Mouse (Mus musculus) kidney, adult 2 months (tissue): ENCODE data around the gene Gmcl1. TPM values are rescaled to one million over a fixed set of nuclear protein-coding genes. Genes with fewer than 3 reads are reported as not detected.
A peak's percentile ranks its signal among the peaks of the same experiment; 100 is the strongest.

Source experiments
- DNase-seq: peaks from one replicate; pipeline ENCODE4 v3.0.0; 2021
- H3K27ac ChIP-seq: fragments of 200-500 bp; 2 replicates; pipeline ENCODE4 v1.5.1; 2012; ENCODE audit warnings: low read depth, low read length, control low read depth, inconsistent platforms; ENCODE audit not compliant: insufficient read depth
- H3K27me3 ChIP-seq: fragments of 200-500 bp; replicated peaks from 2 replicates; pipeline ENCODE4 v1.6.1; 2012; ENCODE audit warnings: mild to moderate bottlenecking, moderate library complexity, low read length, inconsistent platforms; ENCODE audit not compliant: control insufficient read depth, insufficient read depth
- H3K36me3 ChIP-seq: fragments of 200-500 bp; 2 replicates; pipeline ENCODE4 v1.6.1; 2012; ENCODE audit warnings: mild to moderate bottlenecking, moderate library complexity, low read length, inconsistent platforms; ENCODE audit not compliant: control insufficient read depth, insufficient read depth
- H3K4me1 ChIP-seq: fragments of 200-500 bp; 2 replicates; pipeline ENCODE4 v1.6.1; 2011; ENCODE audit warnings: low read length; ENCODE audit not compliant: control insufficient read depth, insufficient read depth
- H3K4me3 ChIP-seq: fragments of 200-500 bp; 2 replicates; pipeline ENCODE4 v1.5.1; 2011; ENCODE audit warnings: mild to moderate bottlenecking, low read depth, low read length, control low read depth; ENCODE audit not compliant: insufficient read depth
- CTCF ChIP-seq: fragments of 200-500 bp; conservative IDR thresholded peaks from 2 replicates; pipeline ENCODE4 v1.5.1; 2011; ENCODE audit warnings: low read depth, mild to moderate bottlenecking, control low read depth, low read length, moderate library complexity, mixed read lengths; ENCODE audit not compliant: insufficient read depth, insufficient read length
- POLR2A ChIP-seq: fragments of 200-500 bp; IDR thresholded peaks from one replicate; pipeline ENCODE4 v1.6.1; 2011; ENCODE audit warnings: low read depth, low read length, control low read depth
- WGBS: fragments of 180-500 bp; shearing (Covaris S2); methylation state at CpG from one replicate; pipeline ENCODE4 v1.1.7; 2018; 5-methylcytosine and 5-hydroxymethylcytosine counted together
- polyA plus RNA-seq: library from polyadenylated mRNA; depleted of rRNA; stranded (reverse); fragments of >200 nt; gene quantifications from 2 replicates; pipeline ENCODE4 v1.2.3, GENCODE M21; 2012; rRNA removed

The Gmcl1 gene
- 9.1 and 10.0 TPM in 2 replicates for polyA plus RNA-seq

DNA sequence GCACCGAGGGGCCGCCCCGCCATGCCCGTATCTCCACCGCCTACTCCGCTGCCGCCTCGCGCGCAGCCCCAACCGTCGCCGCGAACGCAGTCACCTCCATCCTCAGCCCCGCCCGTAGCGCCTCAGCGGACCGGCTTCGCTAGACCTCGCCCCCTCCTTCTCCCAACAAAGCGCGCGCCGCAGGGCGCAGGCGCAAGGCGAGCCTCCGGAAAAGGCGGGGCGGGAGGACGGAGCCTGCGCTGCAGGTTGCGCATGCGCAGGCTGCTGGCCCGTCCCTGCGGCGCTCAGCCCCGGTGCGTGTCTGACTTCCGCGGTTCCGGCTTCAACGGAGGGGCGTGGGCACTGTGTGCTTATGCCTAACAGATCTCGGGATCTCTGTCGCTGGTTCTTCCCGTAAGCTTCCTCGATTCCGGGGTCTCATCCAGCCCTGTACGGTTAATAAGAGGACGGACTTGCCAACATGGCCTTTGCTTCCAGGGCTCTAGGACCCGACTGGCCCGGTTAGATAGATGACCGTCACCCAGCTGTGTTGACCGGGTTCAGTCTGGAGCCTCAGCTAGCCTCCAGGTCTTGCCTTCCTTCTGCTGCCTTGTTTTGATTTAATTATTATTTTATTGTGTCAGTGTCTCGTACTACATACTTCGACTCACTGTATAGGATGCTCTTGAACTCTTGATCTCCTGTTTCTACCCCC lies at the start of gene Gmcl1:
Gene Gmcl1 (minus strand): TSS at position 201 of the 694 bp plus-strand sequence.
- TF ChIP-seq POLR2A (peak; percentile 77), CTCF (no peak)
- H3K27ac ChIP-seq = peak within 1 kb of the TSS; percentile 74
- under 1% methylated on average over 59 of the region's 59 CpGs for WGBS
- H3K36me3 ChIP-seq = no peaks in the 10 kb centered on the region
- H3K4me3 ChIP-seq = peak within 1 kb of the TSS; percentile 96
- no peaks in the 10 kb centered on the region for H3K27me3 ChIP-seq
- DNase-seq = peak; percentile 95
- H3K4me1 ChIP-seq = peaks cover 8% of the 10 kb centered on the region; the same call in 1 of the 2 replicates

- no peak for TF ChIP-seq POLR2A
- TF ChIP-seq CTCF = no peak
- Histone ChIP-seq H3K27me3 (no peaks in the 10 kb centered on the region), H3K4me1 (peaks cover 4% of the 10 kb centered on the region; the same call in 1 of the 2 replicates), H3K4me3 (no peak overlapping the region), H3K36me3 (no peaks in the 10 kb centered on the region), H3K27ac (no peak overlapping the region)
- peak; percentile 25 for DNase-seq
- WGBS = 51% methylated on average over 2 of the region's 3 CpGs
Observed at GRCm38 (mm10) chr6:86782342-86782741, 49.2 kb upstream of the Gmcl1 start.

DNA sequence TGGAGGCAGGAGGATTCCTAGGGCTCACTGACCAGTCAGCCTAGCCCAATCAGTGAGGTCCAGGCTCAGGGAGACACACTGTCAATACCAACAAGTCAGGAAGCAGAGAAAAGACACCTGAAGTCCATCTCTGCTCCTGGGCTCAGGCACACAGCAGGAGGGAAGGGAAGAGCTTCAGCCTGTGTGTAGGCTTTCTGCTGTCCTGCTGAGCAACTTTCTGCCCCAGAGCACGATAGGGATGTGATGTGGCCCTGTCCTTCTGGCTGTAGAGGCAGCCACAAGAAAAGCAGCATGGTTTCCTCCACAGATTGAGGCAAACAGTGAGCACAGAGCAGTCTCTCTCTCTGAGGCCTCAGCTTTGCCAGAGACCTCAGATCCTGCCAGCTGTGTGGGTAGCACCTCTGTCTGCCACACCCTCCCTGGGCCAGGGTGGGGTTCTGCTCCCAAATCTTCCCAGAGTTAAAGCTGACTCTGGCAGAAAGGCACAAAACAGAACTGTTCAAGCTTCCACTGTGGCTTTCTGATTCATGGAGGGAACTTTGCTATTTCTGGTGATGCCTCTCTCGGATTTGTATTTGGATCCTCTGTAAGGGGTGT lies 48.3 kb upstream of the Gmcl1 start:
- H3K27me3 ChIP-seq = no peaks in the 10 kb centered on the region
- 68% methylated on average over 2 of the region's 2 CpGs for WGBS
- H3K36me3 ChIP-seq = no peaks in the 10 kb centered on the region
- H3K4me1 ChIP-seq = peaks cover 4% of the 10 kb centered on the region; the same call in 1 of the 2 replicates
- no peak overlapping the region for H3K27ac ChIP-seq
- H3K4me3 ChIP-seq = no peak overlapping the region
- no peak for DNase-seq
- TF ChIP-seq CTCF = no peak
- TF ChIP-seq POLR2A = no peak

DNA sequence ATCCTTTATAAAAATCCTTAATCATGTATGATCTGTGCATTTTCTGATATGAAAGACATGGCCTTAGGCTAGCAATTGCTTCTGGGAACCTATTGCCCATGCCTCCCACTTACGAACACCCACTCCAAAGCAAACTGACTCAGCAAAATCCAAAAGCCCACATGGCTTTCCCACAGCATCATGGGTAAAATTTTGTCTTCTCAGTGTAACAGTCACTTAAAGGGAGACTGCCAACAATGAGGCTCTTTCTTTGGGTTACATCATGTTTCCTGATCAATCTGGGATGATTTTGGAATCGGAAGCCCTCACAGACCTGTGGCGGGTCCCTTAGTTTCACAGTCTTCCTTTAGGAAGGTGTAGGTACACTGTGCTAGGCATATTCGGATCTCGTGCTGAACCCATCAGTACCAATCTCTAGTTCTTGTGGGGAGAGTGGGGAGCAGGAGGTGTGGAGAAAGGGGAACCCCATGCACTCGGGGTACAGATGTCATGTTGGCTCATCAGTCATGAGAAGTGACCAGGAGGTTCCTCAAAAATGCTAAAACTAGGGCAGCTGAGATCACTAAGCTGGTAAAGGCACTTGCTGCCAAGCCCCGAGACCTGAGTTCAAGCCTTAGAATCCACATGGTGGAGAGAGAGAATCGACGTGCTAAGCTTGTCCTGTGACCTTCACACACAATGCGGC lies 45.9 kb upstream of the Gmcl1 start:
- no peak for DNase-seq
- TF ChIP-seq CTCF = no peak
- TF ChIP-seq POLR2A = no peak
- Histone ChIP-seq H3K4me3 (no peak overlapping the region), H3K4me1 (peaks cover 4% of the 10 kb centered on the region; the same call in 1 of the 2 replicates), H3K27me3 (no peaks in the 10 kb centered on the region), H3K36me3 (no peaks in the 10 kb centered on the region), H3K27ac (no peak overlapping the region)
- WGBS = 90% methylated on average over 10 of the region's 10 CpGs

DNA sequence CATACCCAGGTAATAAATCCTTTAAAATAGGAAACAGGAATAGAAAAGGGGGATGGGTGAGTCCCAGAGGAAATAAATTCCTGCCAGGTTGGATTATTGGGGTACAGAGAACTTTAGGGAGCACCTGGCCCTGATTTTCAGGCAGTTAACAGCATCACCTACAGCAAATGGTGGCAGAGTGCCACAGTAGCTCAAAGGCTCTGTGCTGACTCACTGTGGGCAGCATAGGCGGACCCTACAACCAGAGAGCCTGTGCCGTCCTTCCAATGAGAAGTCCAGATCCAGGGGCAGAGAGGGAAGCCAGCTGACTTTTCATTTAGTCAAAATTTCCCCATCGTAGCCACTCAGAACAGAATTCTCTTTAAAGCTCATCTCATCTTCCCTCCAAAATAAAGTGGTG lies 44.0 kb upstream of the Gmcl1 start:
- H3K27ac ChIP-seq = 0 out of 2 replicates have a peak overlapping the region, but pooled peaks have one; percentile 3
- H3K4me1 ChIP-seq = no peaks in the 10 kb centered on the region; the same call in 1 of the 2 replicates
- no peaks in the 10 kb centered on the region for H3K27me3 ChIP-seq
- no peaks in the 10 kb centered on the region for H3K36me3 ChIP-seq
- no peak overlapping the region for H3K4me3 ChIP-seq
- TF ChIP-seq CTCF (no peak), POLR2A (no peak)
- 83% methylated on average over 3 of the region's 3 CpGs for WGBS
- no peak for DNase-seq

GRCm38 (mm10) chr6:86776706-86777071 lies 43.5 kb upstream of the Gmcl1 start:
- TF ChIP-seq POLR2A = no peak
- TF ChIP-seq CTCF = no peak
- no peak overlapping the region for H3K27ac ChIP-seq
- H3K4me1 ChIP-seq = no peaks in the 10 kb centered on the region; the same call in 1 of the 2 replicates
- WGBS = 60% methylated on average over 4 of the region's 4 CpGs
- no peaks in the 10 kb centered on the region for H3K36me3 ChIP-seq
- H3K4me3 ChIP-seq = no peak overlapping the region
- no peak for DNase-seq
- no peaks in the 10 kb centered on the region for H3K27me3 ChIP-seq

DNA sequence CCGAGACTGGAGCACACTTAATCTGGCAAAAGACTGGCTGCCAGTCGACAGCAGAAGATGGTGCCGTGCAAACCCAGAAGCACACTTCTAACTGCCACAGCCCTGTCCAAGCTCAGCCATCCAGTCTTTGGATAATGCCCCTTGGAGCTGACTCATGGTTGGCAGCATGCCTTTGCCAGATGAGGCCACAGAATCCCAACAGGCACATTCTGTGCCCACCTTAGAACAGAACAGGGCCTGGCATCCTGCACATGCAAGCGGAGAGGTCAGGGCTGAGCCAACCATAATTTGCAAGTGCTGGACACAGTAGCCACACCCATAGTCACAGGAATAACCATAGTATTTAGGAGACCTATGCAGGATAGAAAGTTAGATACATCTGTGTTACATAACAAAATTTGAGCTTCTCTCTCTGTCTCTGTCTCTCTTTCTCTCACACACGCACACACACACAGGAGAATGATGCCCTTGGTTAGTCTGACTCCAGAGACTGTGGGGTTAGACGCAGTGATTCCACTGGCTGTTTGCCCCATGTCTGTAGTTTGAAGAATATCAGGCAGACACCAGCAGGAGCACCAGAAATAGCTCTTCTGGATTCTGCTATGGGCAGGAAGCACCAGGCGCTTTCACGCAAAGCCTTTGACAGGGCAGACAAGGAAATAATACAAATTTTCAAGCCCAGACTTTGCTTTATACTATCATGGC lies 43.0 kb upstream of the Gmcl1 start:
- Histone ChIP-seq H3K36me3 (no peaks in the 10 kb centered on the region), H3K4me1 (no peaks in the 10 kb centered on the region; the same call in 1 of the 2 replicates), H3K4me3 (no peak overlapping the region), H3K27ac (no peak overlapping the region), H3K27me3 (no peaks in the 10 kb centered on the region)
- TF ChIP-seq POLR2A (no peak), CTCF (no peak)
- 79% methylated on average over 8 of the region's 8 CpGs for WGBS
- no peak for DNase-seq
